Mouse (Mus musculus) CH12.LX (cell line): ENCODE measurements around the gene Thoc7. TPM values are rescaled to one million over a fixed set of nuclear protein-coding genes. Genes with fewer than 3 reads are reported as not detected.
A peak's percentile ranks its signal among the peaks of the same experiment; 100 is the strongest.

Experiments
- DNase-seq: peaks from one replicate; pipeline ENCODE4 v3.0.0-alpha.2; 2013; ENCODE audit errors: extremely low read depth
- H3K27ac ChIP-seq: 2 replicates; pipeline ENCODE4 v1.5.1; 2012; ENCODE audit warnings: low read depth, mild to moderate bottlenecking, control low read depth, moderate library complexity; ENCODE audit not compliant: insufficient read depth
- H3K27me3 ChIP-seq: replicated peaks from 2 replicates; pipeline ENCODE3; 2012; ENCODE audit warnings: inconsistent platforms
- H3K36me3 ChIP-seq, 2 experiments: replicated peaks in 1 of 2; 2 replicates each; pipeline versions ENCODE3 to v1.6.1; 2012; ENCODE audit warnings: inconsistent platforms in 1 of 2, low read length in 1 of 2, mild to moderate bottlenecking in 1 of 2, mixed read lengths in 1 of 2, moderate library complexity in 1 of 2; ENCODE audit not compliant: control insufficient read depth in 1 of 2, insufficient read depth in 1 of 2
- H3K4me1 ChIP-seq, 2 experiments: 2 replicates each; pipeline ENCODE4 v1.6.1; 2012; ENCODE audit warnings: inconsistent platforms in 1 of 2, moderate library complexity in 1 of 2; ENCODE audit not compliant: insufficient read depth in 2 of 2, control insufficient read depth in 1 of 2
- H3K4me2 ChIP-seq: 2 replicates; pipeline ENCODE4 v1.6.1; 2012; ENCODE audit warnings: low read depth, mild to moderate bottlenecking, control low read depth; ENCODE audit not compliant: poor library complexity, insufficient read depth, severe bottlenecking
- H3K4me3 ChIP-seq, 3 experiments: fragments of 150-350 bp in 1 of 3; sonication (generic) in 1 of 3; replicated peaks in 1 of 3; 2 replicates each; pipeline versions ENCODE3 to v1.5.1; 2011 to 2012; ENCODE audit warnings: low read depth in 2 of 3, low read length in 2 of 3, mild to moderate bottlenecking in 2 of 3, moderate library complexity in 2 of 3, control low read depth in 1 of 3, improper control_type of control experiment in 1 of 3, inconsistent platforms in 1 of 3, mixed read lengths in 1 of 3; ENCODE audit not compliant: poor library complexity in 1 of 3
- H3K79me2 ChIP-seq: replicated peaks from 2 replicates; pipeline ENCODE4 v1.6.1; 2012; ENCODE audit warnings: mild to moderate bottlenecking, moderate library complexity; ENCODE audit not compliant: control insufficient read depth, poor library complexity, insufficient read depth, severe bottlenecking; ENCODE audit errors: extremely low read depth
- H3K9ac ChIP-seq: 2 replicates; pipeline ENCODE4 v1.6.1; 2012; ENCODE audit warnings: low read depth, mild to moderate bottlenecking, control low read depth, moderate library complexity; ENCODE audit not compliant: insufficient read depth
- H3K9me3 ChIP-seq: replicated peaks from 2 replicates; pipeline ENCODE3; 2012; ENCODE audit warnings: low read length, inconsistent platforms, mixed read lengths
- CHD2 ChIP-seq: IDR thresholded peaks from 2 replicates; pipeline ENCODE4 v1.6.1; 2011; ENCODE audit warnings: low read length, improper control_type of control experiment
- CTCF ChIP-seq, 2 experiments: IDR thresholded peaks in 1 of 2; conservative IDR thresholded peaks in 1 of 2; 2 replicates each; pipeline ENCODE4 v1.5.1; 2011 to 2012; ENCODE audit warnings: low read depth in 2 of 2, low read length in 2 of 2, improper control_type of control experiment in 1 of 2, inconsistent platforms in 1 of 2, mild to moderate bottlenecking in 1 of 2, moderate library complexity in 1 of 2
- E2F4 ChIP-seq: IDR thresholded peaks from 2 replicates; pipeline ENCODE4 v1.6.1; 2011; ENCODE audit warnings: low read depth, low read length, improper control_type of control experiment; ENCODE audit not compliant: insufficient replicate concordance
- EP300 ChIP-seq: IDR thresholded peaks from 2 replicates; pipeline ENCODE4 v1.6.1; 2011; ENCODE audit warnings: low read length, improper control_type of control experiment
- GABPA ChIP-seq: IDR thresholded peaks from 2 replicates; pipeline ENCODE4 v1.6.1; 2012; ENCODE audit warnings: low read depth, low read length, improper control_type of control experiment, inconsistent platforms; ENCODE audit not compliant: insufficient replicate concordance
- HCFC1 ChIP-seq: IDR thresholded peaks from 2 replicates; pipeline ENCODE4 v1.6.1; 2012; ENCODE audit warnings: low read depth, mild to moderate bottlenecking, inconsistent platforms, low read length, improper control_type of control experiment
- KAT2A ChIP-seq: IDR thresholded peaks from 2 replicates; pipeline ENCODE4 v1.6.1; 2012; ENCODE audit warnings: low read length, improper control_type of control experiment, inconsistent platforms; ENCODE audit not compliant: insufficient replicate concordance
- NELFE ChIP-seq: IDR thresholded peaks from 2 replicates; pipeline ENCODE4 v1.6.1; 2011; ENCODE audit warnings: low read depth, low read length, improper control_type of control experiment
- RAD21 ChIP-seq: IDR thresholded peaks from 2 replicates; pipeline ENCODE4 v1.6.1; 2011; ENCODE audit warnings: low read depth, mild to moderate bottlenecking, low read length, improper control_type of control experiment, moderate library complexity
- SMC3 ChIP-seq: IDR thresholded peaks from 2 replicates; pipeline ENCODE4 v1.6.1; 2011; ENCODE audit warnings: low read depth, low read length, improper control_type of control experiment
- TBP ChIP-seq: conservative IDR thresholded peaks from 2 replicates; pipeline ENCODE4 v1.6.1; 2011; ENCODE audit warnings: low read depth, low read length, improper control_type of control experiment
- ZC3H11A ChIP-seq: IDR thresholded peaks from 2 replicates; pipeline ENCODE4 v1.6.1; 2012; ENCODE audit warnings: low read depth, mild to moderate bottlenecking, inconsistent platforms, low read length, improper control_type of control experiment
- ZKSCAN1 ChIP-seq: IDR thresholded peaks from 2 replicates; pipeline ENCODE4 v1.6.1; 2012; ENCODE audit warnings: low read depth, inconsistent platforms, low read length, improper control_type of control experiment, borderline replicate concordance
- ZMIZ1 ChIP-seq: IDR thresholded peaks from 2 replicates; pipeline ENCODE4 v1.6.1; 2012; ENCODE audit warnings: low read depth, mild to moderate bottlenecking, inconsistent platforms, low read length, improper control_type of control experiment
- dilution Hi-C: fragments of 300-500 bp; cut with MboI; formaldehyde crosslinking; loops from 2 replicates; pipeline ENCODE4 v1.14.3; 2020; ENCODE audit warnings: low sequenced_read_pairs; ENCODE audit not compliant: extremely low pct_unique_long_range_greater_than_20kb, extremely low pct_ligation_motif_present
- in situ Hi-C: fragments of 300-500 bp; cut with MboI; formaldehyde crosslinking; loops from 3 replicates; pipeline ENCODE4 v1.14.3; 2019; ENCODE audit warnings: low sequenced_read_pairs, low pct_ligation_motif_present, low pct_unique_long_range_greater_than_20kb, mixed read lengths
- polyA plus RNA-seq: library from polyadenylated mRNA; unstranded; fragments of >175 nt; gene quantifications from 2 replicates; pipeline ENCODE4 v1.2.1, GENCODE M21; 2012; ENCODE audit warnings: low read depth; ENCODE audit not compliant: insufficient read length
- total RNA-seq, 2 experiments: library from RNA; depleted of rRNA; stranded (reverse); fragments of 300-350 nt in 1 of 2; fragments of >200 nt in 1 of 2; gene quantifications; 2 replicates each; pipeline ENCODE4 v1.2.3; 2012 to 2014

Thoc7 gene
- total and polyA plus RNA-seq, 3 experiments: 98.6 to 209 (median 162) TPM

GRCm38 (mm10) chr14:13933290-13934051 is 28.2 kb downstream of the Thoc7 start:
- no peak overlapping the region for H3K9ac ChIP-seq
- no peaks in the 10 kb centered on the region for H3K27me3 ChIP-seq
- H3K4me3 ChIP-seq: no peak overlapping the region
- no peaks in the 10 kb centered on the region for H3K4me1 ChIP-seq
- no peak overlapping the region for H3K4me2 ChIP-seq
- no peak overlapping the region for H3K27ac ChIP-seq
- dilution Hi-C loops (no loop called here), in situ Hi-C loops (no loop called here)
- DNase-seq: no peak
- H3K79me2 ChIP-seq: no peaks in the 10 kb centered on the region
- TF ChIP-seq HCFC1 (no peak), GABPA (no peak), NELFE (no peak), ZKSCAN1 (no peak), ZMIZ1 (no peak), TBP (no peak), EP300 (no peak), RAD21 (no peak), CHD2 (no peak), KAT2A (no peak)
- no peaks in the 10 kb centered on the region for H3K36me3 ChIP-seq
- H3K9me3 ChIP-seq: peaks cover 11% of the 10 kb centered on the region

- H3K9ac ChIP-seq: no peak overlapping the region
- DNase-seq: peak; percentile 83
- H3K36me3 ChIP-seq: no peaks in the 10 kb centered on the region
- no peaks in the 10 kb centered on the region for H3K9me3 ChIP-seq
- H3K4me2 ChIP-seq: no peak overlapping the region
- H3K4me3 ChIP-seq: no peak overlapping the region
- peak; percentile 70 to 88 for TF ChIP-seq CTCF (conservative IDR thresholded peaks at IDR 0.05 in 1 of 2, IDR thresholded peaks at IDR 0.05 in 1 of 2; ENCODE audit: low read depth in 2 of 2, low read length in 2 of 2)
- peak; percentile 82 for TF ChIP-seq SMC3
- no peak for TF ChIP-seq E2F4
- TF ChIP-seq CHD2: no peak
- TF ChIP-seq ZC3H11A: peak; percentile 23; the same call in 1 of the 2 replicates
- TF ChIP-seq EP300: no peak
- peak; percentile 94 for TF ChIP-seq RAD21
- TF ChIP-seq, all 38 proteins: peak for 4
- H3K79me2 ChIP-seq: no peaks in the 10 kb centered on the region
- no peaks in the 10 kb centered on the region for H3K27me3 ChIP-seq
- no peak overlapping the region for H3K27ac ChIP-seq
- H3K4me1 ChIP-seq: no peaks in the 10 kb centered on the region
- in situ Hi-C loops: loop anchor here (25.0 kb wide), 1 partner anchor 555 kb away; no protein-coding TSS in a partner anchor
- dilution Hi-C loops: no loop called here
Observed at GRCm38 (mm10) chr14:13917630-13918029, 44.0 kb downstream of the Thoc7 start.
